Mouse (Mus musculus) myocyte (in vitro differentiated cells): ENCODE data around the gene Anapc11.

ENCODE experiments used
- POLR2A ChIP-seq: IDR thresholded peaks from one replicate; pipeline ENCODE4 v1.6.1; 2011; ENCODE audit warnings: low read depth, mild to moderate bottlenecking, control low read depth, moderate library complexity; ENCODE audit not compliant: insufficient read length
- SRF ChIP-seq: IDR thresholded peaks from one replicate; pipeline ENCODE4 v1.6.1; 2011; ENCODE audit warnings: low read depth; ENCODE audit not compliant: control insufficient read depth, insufficient read length

DNA sequence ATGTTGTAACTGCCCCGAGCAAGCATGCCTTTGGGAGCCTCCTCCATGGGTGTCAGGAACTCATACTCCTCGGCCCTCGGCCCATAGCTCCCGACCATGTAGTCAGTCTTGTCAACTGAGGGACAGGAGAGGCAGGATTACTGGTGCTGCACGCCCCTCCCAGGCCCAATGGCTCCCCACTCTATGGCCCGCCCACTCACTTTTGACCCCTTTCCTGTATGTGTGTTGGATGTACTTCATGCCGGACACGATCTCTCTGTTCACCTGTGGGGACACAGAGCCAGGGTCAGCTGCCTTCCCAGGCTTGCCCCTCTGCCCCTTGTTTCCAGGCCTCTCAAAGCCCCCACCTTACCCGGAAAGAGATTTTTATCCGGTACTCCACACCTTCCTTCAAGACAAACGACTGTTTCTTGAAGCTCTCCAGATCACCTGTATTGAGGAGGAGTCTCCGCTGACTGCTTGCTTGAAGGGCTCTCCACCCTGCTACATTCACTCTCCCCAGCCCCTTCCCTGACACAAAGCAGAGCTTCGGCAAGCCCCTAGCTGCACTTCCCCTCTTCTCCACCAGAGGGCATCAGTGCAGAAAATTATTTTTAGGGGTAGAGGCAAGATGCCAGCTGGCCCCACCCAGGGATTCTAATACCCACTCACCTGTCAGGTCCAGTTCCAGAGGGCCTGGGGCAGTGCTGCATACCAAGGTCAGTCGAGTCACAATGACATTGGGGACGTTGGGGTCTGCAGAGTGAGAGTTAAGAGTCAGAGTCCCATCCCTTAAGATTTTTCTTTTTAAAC, 18.7 kb upstream of the Anapc11 start:
- TF ChIP-seq SRF: no peak
- TF ChIP-seq POLR2A: peak; percentile 9
